Mouse (Mus musculus): Measurements from ENCODE around the gene Pde8b. TPM values are rescaled to one million over a fixed set of nuclear protein-coding genes. Genes with fewer than 3 reads are reported as not detected.

Pde8b gene
- polyA plus RNA-seq, 1 experiment from 2014 or later = 1.5 TPM

- Histone ChIP-seq H3K4me2 (no peak overlapping the region), H3K4me3 (no peak overlapping the region), H3K36me3 (no peaks in the 10 kb centered on the region), H3K4me1 (no peaks in the 10 kb centered on the region), H3K27ac (no peak overlapping the region), H3K27me3 (no peaks in the 10 kb centered on the region), H3K9ac (no peak overlapping the region), H3K9me3 (no peaks in the 10 kb centered on the region)
- WGBS = 70% methylated on average over 4 of the region's 4 CpGs
- ATAC-seq (ENCODE audit: insufficient number of reproducible peaks, low FRiP score, low TSS enrichment, low read depth) = no peak
Measured at GRCm38 (mm10) chr13:95063390-95064017, 186.6 kb downstream of the Pde8b start.

GRCm38 (mm10) chr13:95058885-95059284 lies 191.3 kb downstream of the Pde8b start:
- WGBS = 82% methylated on average over 4 of the region's 4 CpGs
- Histone ChIP-seq H3K9ac (no peak overlapping the region), H3K4me1 (0 out of 2 replicates have a peak, but pooled peaks cover 3% of the 10 kb centered on the region), H3K9me3 (no peaks in the 10 kb centered on the region), H3K4me2 (no peak overlapping the region), H3K36me3 (no peaks in the 10 kb centered on the region), H3K4me3 (no peak overlapping the region), H3K27me3 (no peaks in the 10 kb centered on the region), H3K27ac (no peak overlapping the region)
- ATAC-seq (ENCODE audit: insufficient number of reproducible peaks, low FRiP score, low TSS enrichment, low read depth) = no peak

GRCm38 (mm10) chr13:95056501-95057280 lies 193.4 kb downstream of the Pde8b start:
- no peak for ATAC-seq (ENCODE audit: insufficient number of reproducible peaks, low FRiP score, low TSS enrichment, low read depth)
- 0 out of 2 replicates have a peak, but pooled peaks cover 3% of the 10 kb centered on the region for H3K4me1 ChIP-seq
- WGBS = 57% methylated on average over 11 of the region's 11 CpGs
- no peak overlapping the region for H3K4me3 ChIP-seq
- H3K9me3 ChIP-seq = no peaks in the 10 kb centered on the region
- no peak overlapping the region for H3K27ac ChIP-seq
- H3K9ac ChIP-seq = no peak overlapping the region
- H3K4me2 ChIP-seq = no peak overlapping the region
- H3K36me3 ChIP-seq = no peaks in the 10 kb centered on the region
- no peaks in the 10 kb centered on the region for H3K27me3 ChIP-seq

DNA sequence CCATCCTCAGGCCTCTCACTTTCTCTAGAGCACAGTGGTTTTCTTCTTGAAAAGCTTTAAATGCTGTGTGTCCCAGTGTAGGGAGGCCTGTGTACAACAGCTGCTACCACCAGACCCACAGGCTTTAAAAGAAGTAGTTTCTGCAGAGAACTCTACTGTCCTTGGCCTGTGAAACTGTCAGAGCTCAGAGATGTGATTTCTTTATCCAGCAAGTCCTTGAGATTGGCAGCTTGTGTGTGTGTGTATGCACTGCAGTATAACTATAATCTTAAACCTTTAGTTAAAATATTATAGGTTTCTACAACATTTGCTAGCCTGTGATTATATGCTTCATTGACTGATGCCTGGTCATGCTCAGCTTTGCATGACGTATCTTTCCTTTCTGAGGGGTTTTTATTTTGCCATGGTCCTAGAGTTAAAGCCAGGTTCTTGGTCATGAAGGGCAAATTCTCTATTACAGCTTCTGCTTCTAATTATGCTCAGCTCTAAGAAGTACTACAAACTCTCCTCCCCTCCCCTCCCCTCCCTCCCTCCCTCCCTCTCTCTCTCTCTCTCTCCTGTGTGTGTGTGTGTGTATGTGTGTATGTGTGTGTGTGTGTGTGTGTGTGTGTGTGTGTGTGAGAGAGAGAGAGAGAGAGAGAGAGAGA lies 194.3 kb downstream of the Pde8b start:
- Histone ChIP-seq H3K4me1 (0 out of 2 replicates have a peak, but pooled peaks cover 3% of the 10 kb centered on the region), H3K9ac (no peak overlapping the region), H3K27me3 (no peaks in the 10 kb centered on the region), H3K27ac (no peak overlapping the region; the same call in 1 of the 2 replicates), H3K4me2 (no peak overlapping the region), H3K9me3 (no peaks in the 10 kb centered on the region), H3K4me3 (no peak overlapping the region), H3K36me3 (no peaks in the 10 kb centered on the region)
- WGBS = 42% methylated on average over 1 of the region's 1 CpGs
- ATAC-seq (ENCODE audit: insufficient number of reproducible peaks, low FRiP score, low TSS enrichment, low read depth) = no peak

DNA sequence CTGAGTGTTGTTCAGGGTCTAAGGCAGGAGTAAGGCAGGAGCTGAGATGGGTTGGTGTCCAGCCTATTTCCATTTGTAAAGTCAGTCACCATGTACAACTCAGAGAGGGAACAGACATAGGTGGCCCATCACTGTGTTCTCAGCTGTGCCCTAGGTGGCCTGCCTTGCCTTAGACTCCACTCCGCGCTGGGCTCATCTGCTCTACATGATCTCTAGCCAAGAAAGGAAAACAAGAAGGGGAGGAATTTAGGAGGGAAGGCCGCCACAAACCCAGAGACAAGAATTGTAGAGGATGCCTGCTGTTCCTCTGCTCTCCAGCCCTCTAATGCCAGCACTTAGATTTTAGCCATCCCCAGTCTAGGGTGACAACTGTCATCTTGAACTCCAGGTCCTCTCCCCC lies 197.7 kb downstream of the Pde8b start:
- Histone ChIP-seq H3K4me1 (0 out of 2 replicates have a peak, but pooled peaks cover 3% of the 10 kb centered on the region), H3K36me3 (no peaks in the 10 kb centered on the region), H3K9me3 (no peaks in the 10 kb centered on the region), H3K4me3 (no peak overlapping the region), H3K27me3 (no peaks in the 10 kb centered on the region), H3K4me2 (no peak overlapping the region), H3K27ac (no peak overlapping the region), H3K9ac (no peak overlapping the region)
- ATAC-seq (ENCODE audit: insufficient number of reproducible peaks, low FRiP score, low TSS enrichment, low read depth) = no peak
- 84% methylated on average over 3 of the region's 3 CpGs for WGBS

- ATAC-seq (ENCODE audit: insufficient number of reproducible peaks, low FRiP score, low TSS enrichment, low read depth) = no peak
- Histone ChIP-seq H3K4me1 (0 out of 2 replicates have a peak, but pooled peaks cover under 1% of the 10 kb centered on the region), H3K27ac (no peak overlapping the region), H3K4me2 (no peak overlapping the region), H3K9ac (no peak overlapping the region), H3K27me3 (no peaks in the 10 kb centered on the region), H3K9me3 (no peaks in the 10 kb centered on the region), H3K36me3 (no peaks in the 10 kb centered on the region), H3K4me3 (no peak overlapping the region)
- 70% methylated on average over 4 of the region's 4 CpGs for WGBS
Measured at GRCm38 (mm10) chr13:95050398-95050797, 199.7 kb downstream of the Pde8b start.

- 43% methylated on average over 1 of the region's 1 CpGs for WGBS
- Histone ChIP-seq H3K4me1 (no peaks in the 10 kb centered on the region), H3K27ac (no peak overlapping the region), H3K36me3 (no peaks in the 10 kb centered on the region), H3K9me3 (no peaks in the 10 kb centered on the region), H3K4me3 (no peak overlapping the region), H3K9ac (no peak overlapping the region), H3K27me3 (no peaks in the 10 kb centered on the region), H3K4me2 (no peak overlapping the region)
- no peak for ATAC-seq (ENCODE audit: insufficient number of reproducible peaks, low FRiP score, low TSS enrichment, low read depth)
Measured at GRCm38 (mm10) chr13:95044108-95044507, 206.0 kb downstream of the Pde8b start.

DNA sequence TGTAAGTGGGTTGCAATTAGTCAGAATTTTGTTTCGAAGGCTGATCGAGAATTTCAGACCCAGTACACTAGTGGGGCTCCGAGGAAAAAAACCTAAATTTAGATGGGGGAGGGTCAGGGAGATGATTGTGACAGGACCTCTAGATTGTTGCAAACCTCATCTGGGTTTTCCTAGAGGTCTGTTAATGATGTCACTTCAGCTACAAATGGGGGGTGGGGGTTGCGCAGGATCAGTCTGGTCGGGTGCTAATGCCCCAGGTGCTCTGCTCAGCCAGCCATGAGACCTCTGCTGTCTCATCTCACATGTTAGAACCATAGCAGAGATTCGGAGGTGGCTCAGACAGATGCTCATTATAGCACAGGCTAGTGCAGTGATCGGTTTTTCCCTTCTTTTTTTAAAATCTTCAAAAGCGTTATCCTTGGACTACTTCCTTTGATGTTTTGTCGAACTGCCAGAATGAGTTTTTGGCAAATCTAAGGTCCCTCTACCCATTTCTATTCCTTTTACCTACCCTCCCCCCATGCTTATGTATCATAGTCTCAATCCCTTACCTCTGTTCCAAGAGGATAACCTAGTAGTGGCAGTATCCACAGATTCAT lies 209.9 kb downstream of the Pde8b start:
- Histone ChIP-seq H3K4me1 (no peaks in the 10 kb centered on the region), H3K4me3 (no peak overlapping the region), H3K4me2 (no peak overlapping the region), H3K9me3 (no peaks in the 10 kb centered on the region), H3K27ac (no peak overlapping the region), H3K36me3 (no peaks in the 10 kb centered on the region), H3K27me3 (no peaks in the 10 kb centered on the region), H3K9ac (no peak overlapping the region)
- WGBS = 77% methylated on average over 9 of the region's 9 CpGs
- ATAC-seq (ENCODE audit: insufficient number of reproducible peaks, low FRiP score, low TSS enrichment, low read depth) = no peak

GRCm38 (mm10) chr13:95038200-95038599 lies 211.9 kb downstream of the Pde8b start:
- Histone ChIP-seq H3K9ac (no peak overlapping the region), H3K27me3 (no peaks in the 10 kb centered on the region), H3K27ac (no peak overlapping the region), H3K4me1 (no peaks in the 10 kb centered on the region), H3K9me3 (no peaks in the 10 kb centered on the region), H3K4me2 (no peak overlapping the region), H3K36me3 (no peaks in the 10 kb centered on the region), H3K4me3 (no peak overlapping the region)
- WGBS = 69% methylated on average over 4 of the region's 4 CpGs
- no peak for ATAC-seq (ENCODE audit: insufficient number of reproducible peaks, low FRiP score, low TSS enrichment, low read depth)

DNA sequence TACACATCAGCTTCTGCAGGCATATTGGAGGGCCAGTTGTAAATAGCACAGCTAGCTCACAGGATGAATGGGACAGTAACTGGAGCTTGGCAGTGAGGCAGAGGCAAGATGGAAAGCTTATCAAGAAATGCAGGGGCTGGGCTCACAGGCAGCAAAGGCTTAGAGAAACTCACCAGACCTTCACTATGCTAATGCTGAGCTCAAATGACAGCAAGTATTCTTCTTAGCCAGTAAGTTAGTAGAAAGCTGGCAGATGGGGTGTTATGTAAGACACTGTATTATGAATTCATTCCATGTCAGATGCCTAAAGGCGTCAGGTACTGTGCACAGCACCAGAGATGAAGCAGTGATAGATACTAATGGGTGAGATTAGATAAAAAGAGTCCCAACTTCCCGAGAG lies 215.4 kb downstream of the Pde8b start:
- no peaks in the 10 kb centered on the region for H3K36me3 ChIP-seq
- 78% methylated on average over 2 of the region's 2 CpGs for WGBS
- no peak overlapping the region for H3K9ac ChIP-seq
- no peaks in the 10 kb centered on the region for H3K27me3 ChIP-seq
- ATAC-seq (ENCODE audit: insufficient number of reproducible peaks, low FRiP score, low TSS enrichment, low read depth) = no peak
- H3K27ac ChIP-seq = no peak overlapping the region
- no peak overlapping the region for H3K4me2 ChIP-seq
- no peaks in the 10 kb centered on the region; the same call in 1 of the 2 replicates for H3K4me1 ChIP-seq
- H3K9me3 ChIP-seq = no peaks in the 10 kb centered on the region
- H3K4me3 ChIP-seq = no peak overlapping the region

DNA sequence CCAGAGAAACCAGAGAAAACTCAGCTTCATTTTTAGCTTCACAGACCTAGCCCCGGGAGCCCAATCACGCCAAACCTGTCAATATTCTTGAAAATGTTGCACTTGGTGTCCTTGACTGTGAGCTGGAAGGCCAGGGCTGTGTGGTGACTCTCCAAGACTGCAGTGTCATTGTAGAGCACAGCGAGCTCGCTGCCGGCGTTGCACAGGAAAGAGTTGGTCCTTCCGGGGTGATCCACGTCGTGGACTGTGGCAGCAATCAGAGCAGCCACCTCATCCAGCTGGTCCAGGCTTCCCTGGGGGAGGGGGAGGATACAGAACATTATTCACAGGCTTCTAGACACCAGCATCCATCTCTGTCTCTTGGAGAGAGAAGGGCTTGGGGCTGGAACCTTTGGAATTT lies 216.0 kb downstream of the Pde8b start:
- no peak overlapping the region for H3K4me2 ChIP-seq
- H3K9me3 ChIP-seq = no peaks in the 10 kb centered on the region
- H3K4me3 ChIP-seq = no peak overlapping the region
- peaks cover under 1% of the 10 kb centered on the region; the same call in 1 of the 2 replicates for H3K36me3 ChIP-seq
- ATAC-seq (ENCODE audit: insufficient number of reproducible peaks, low FRiP score, low TSS enrichment, low read depth) = no peak
- no peak overlapping the region for H3K9ac ChIP-seq
- WGBS = 69% methylated on average over 9 of the region's 9 CpGs
- no peak overlapping the region for H3K27ac ChIP-seq
- H3K4me1 ChIP-seq = no peaks in the 10 kb centered on the region; the same call in 1 of the 2 replicates
- H3K27me3 ChIP-seq = no peaks in the 10 kb centered on the region
